Mouse (Mus musculus): ENCODE results near the gene Plgrkt. TPM values are rescaled to one million over a fixed set of nuclear protein-coding genes. Genes with fewer than 3 reads are reported as not detected.

Gene Plgrkt
- polyA plus RNA-seq, 1 experiment from 2014 or later: 71.9 TPM

DNA sequence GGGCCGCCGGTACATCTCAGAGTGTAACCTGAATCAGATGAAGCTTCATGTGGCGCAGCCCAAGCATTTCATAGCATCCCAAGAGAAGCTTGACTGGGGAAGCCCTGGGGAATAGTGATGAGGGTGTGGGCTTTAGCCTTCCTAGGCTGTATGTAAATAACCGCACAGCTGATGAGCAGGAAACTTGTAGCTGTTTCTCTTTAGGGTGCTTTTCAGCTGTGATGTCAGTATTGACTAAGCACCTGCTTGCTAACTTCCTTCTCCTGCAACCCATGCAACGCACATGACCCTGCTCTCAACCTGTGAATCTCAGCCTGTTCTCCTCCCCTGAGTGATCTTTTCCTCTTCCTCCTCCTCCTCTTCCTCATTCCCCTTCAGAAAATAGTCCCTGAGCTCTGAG, 3.1 kb downstream of the Plgrkt start:
- no peak for ATAC-seq
- H3K9ac ChIP-seq (ENCODE audit: low read depth, low read length): no peak overlapping the region
- H3K27me3 ChIP-seq (replicated peaks; ENCODE audit: control insufficient read depth, insufficient read depth, low read length): no peaks in the 10 kb centered on the region
- no peak overlapping the region for H3K4me2 ChIP-seq (ENCODE audit: low read length)
- WGBS: 87% methylated on average over 5 of the region's 5 CpGs
- H3K36me3 ChIP-seq (ENCODE audit: control insufficient read depth, insufficient read depth, low read length): no peaks in the 10 kb centered on the region
- no peaks in the 10 kb centered on the region for H3K9me3 ChIP-seq (ENCODE audit: control insufficient read depth, low read length)
- H3K4me3 ChIP-seq (ENCODE audit: low read length): no peak overlapping the region
- H3K4me1 ChIP-seq (ENCODE audit: control insufficient read depth, insufficient read depth, low read depth, low read length): peaks cover 19% of the 10 kb centered on the region
- no peak overlapping the region for H3K27ac ChIP-seq (ENCODE audit: low read depth, low read length)

DNA sequence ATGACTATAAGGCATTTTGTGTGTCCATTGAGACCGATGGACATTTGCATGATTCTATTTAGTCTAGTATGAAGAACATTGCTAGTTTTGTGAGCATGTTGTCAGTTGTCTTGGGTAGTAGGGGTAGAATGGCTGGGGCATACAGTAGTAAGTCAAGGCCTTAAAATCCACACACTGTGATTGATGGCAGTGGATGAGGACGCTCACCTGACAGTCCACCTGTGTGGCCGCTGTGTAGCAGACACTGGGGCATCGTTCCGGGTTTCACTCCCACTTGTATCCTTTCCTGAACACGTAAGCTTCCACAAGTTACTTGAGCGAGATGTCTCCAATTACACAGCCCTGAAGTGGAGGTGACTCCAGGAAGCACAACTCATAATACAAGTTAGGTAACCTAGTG, 3.6 kb downstream of the Plgrkt start:
- Histone ChIP-seq H3K9me3 (ENCODE audit: control insufficient read depth, low read length) (no peaks in the 10 kb centered on the region), H3K4me1 (ENCODE audit: control insufficient read depth, insufficient read depth, low read depth, low read length) (peaks cover 19% of the 10 kb centered on the region), H3K9ac (ENCODE audit: low read depth, low read length) (no peak overlapping the region), H3K4me3 (ENCODE audit: low read length) (no peak overlapping the region), H3K27me3 (replicated peaks; ENCODE audit: control insufficient read depth, insufficient read depth, low read length) (no peaks in the 10 kb centered on the region), H3K4me2 (ENCODE audit: low read length) (no peak overlapping the region), H3K36me3 (ENCODE audit: control insufficient read depth, insufficient read depth, low read length) (no peaks in the 10 kb centered on the region), H3K27ac (ENCODE audit: low read depth, low read length) (no peak overlapping the region)
- 88% methylated on average over 7 of the region's 7 CpGs for WGBS
- ATAC-seq: no peak

- Histone ChIP-seq H3K27ac (ENCODE audit: low read depth, low read length) (peak overlapping the region; percentile 69), H3K4me3 (ENCODE audit: low read length) (peak overlapping the region; percentile 81), H3K36me3 (ENCODE audit: control insufficient read depth, insufficient read depth, low read length) (no peaks in the 10 kb centered on the region), H3K4me2 (ENCODE audit: low read length) (peak overlapping the region; percentile 71), H3K9me3 (ENCODE audit: control insufficient read depth, low read length) (no peaks in the 10 kb centered on the region), H3K9ac (ENCODE audit: low read depth, low read length) (peak overlapping the region; percentile 91), H3K4me1 (ENCODE audit: control insufficient read depth, insufficient read depth, low read depth, low read length) (peaks cover 16% of the 10 kb centered on the region), H3K27me3 (replicated peaks; ENCODE audit: control insufficient read depth, insufficient read depth, low read length) (no peaks in the 10 kb centered on the region)
- ATAC-seq: peak; percentile 45
- WGBS: 45% methylated on average over 13 of the region's 13 CpGs
Observed at GRCm38 (mm10) chr19:29362173-29362930, 4.8 kb downstream of the Plgrkt start.

DNA sequence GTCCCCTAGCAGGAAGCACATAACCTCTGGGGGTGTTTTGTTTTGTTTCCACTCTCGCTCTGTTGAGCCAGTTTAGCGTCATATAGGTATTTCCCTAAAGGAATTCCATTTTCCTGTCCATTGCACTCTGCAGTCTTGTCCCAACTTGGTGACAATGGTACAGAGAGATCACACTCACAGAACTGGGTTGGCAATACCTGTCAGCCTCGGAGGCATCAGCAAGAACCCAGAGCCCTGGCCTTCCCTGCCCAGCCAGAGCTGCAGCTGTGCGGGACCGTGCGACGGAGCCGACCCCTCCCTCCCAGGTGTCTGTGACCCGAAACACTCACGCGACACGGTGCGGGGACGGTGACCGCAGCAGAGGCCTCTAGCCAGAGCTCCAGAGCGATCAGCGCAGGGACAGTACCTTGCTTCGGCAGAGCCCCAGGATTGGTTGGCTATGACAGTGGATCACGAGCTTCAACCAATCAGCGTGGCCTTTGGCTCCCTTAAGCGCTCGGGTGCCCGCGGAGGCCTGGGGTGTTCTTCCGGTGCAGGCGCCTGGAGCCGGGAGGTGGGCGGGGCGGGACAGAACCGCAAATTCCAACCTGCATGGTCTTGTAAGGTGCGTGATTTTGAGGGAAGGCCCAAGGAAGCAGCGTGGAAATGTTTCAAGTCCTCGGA, 5.6 kb downstream of the Plgrkt start:
- Histone ChIP-seq H3K27me3 (replicated peaks; ENCODE audit: control insufficient read depth, insufficient read depth, low read length) (no peaks in the 10 kb centered on the region), H3K9me3 (ENCODE audit: control insufficient read depth, low read length) (no peaks in the 10 kb centered on the region), H3K4me2 (ENCODE audit: low read length) (peak overlapping the region; percentile 71), H3K4me1 (ENCODE audit: control insufficient read depth, insufficient read depth, low read depth, low read length) (peaks cover 15% of the 10 kb centered on the region), H3K4me3 (ENCODE audit: low read length) (peak overlapping the region; percentile 81), H3K9ac (ENCODE audit: low read depth, low read length) (peak overlapping the region; percentile 91), H3K36me3 (ENCODE audit: control insufficient read depth, insufficient read depth, low read length) (no peaks in the 10 kb centered on the region), H3K27ac (ENCODE audit: low read depth, low read length) (peak overlapping the region; percentile 82)
- 1% methylated on average over 33 of the region's 33 CpGs for WGBS
- ATAC-seq: peak; percentile 100

GRCm38 (mm10) chr19:29360251-29360650, 6.9 kb downstream of the Plgrkt start:
- H3K36me3 ChIP-seq (ENCODE audit: control insufficient read depth, insufficient read depth, low read length): no peaks in the 10 kb centered on the region
- H3K4me2 ChIP-seq (ENCODE audit: low read length): no peak overlapping the region; the same call in 1 of the 2 replicates
- H3K4me3 ChIP-seq (ENCODE audit: low read length): no peak overlapping the region
- H3K9ac ChIP-seq (ENCODE audit: low read depth, low read length): no peak overlapping the region
- 91% methylated on average over 5 of the region's 5 CpGs for WGBS
- H3K27me3 ChIP-seq (replicated peaks; ENCODE audit: control insufficient read depth, insufficient read depth, low read length): no peaks in the 10 kb centered on the region
- no peaks in the 10 kb centered on the region for H3K9me3 ChIP-seq (ENCODE audit: control insufficient read depth, low read length)
- ATAC-seq: no peak
- H3K27ac ChIP-seq (ENCODE audit: low read depth, low read length): no peak overlapping the region
- H3K4me1 ChIP-seq (ENCODE audit: control insufficient read depth, insufficient read depth, low read depth, low read length): peaks cover 18% of the 10 kb centered on the region

- 90% methylated on average over 11 of the region's 11 CpGs for WGBS
- no peak for ATAC-seq
- H3K36me3 ChIP-seq (ENCODE audit: control insufficient read depth, insufficient read depth, low read length): no peaks in the 10 kb centered on the region
Observed at GRCm38 (mm10) chr19:29356281-29356680, 10.9 kb downstream of the Plgrkt start.

GRCm38 (mm10) chr19:29354895-29355877, 12.0 kb downstream of the Plgrkt start:
- Histone ChIP-seq H3K9ac (ENCODE audit: low read depth, low read length) (no peak overlapping the region), H3K4me3 (ENCODE audit: low read length) (peak overlapping the region; percentile 27), H3K9me3 (ENCODE audit: control insufficient read depth, low read length) (no peaks in the 10 kb centered on the region), H3K27me3 (replicated peaks; ENCODE audit: control insufficient read depth, insufficient read depth, low read length) (no peaks in the 10 kb centered on the region), H3K27ac (ENCODE audit: low read depth, low read length) (peak overlapping the region; percentile 26; the same call in 1 of the 2 replicates), H3K4me1 (ENCODE audit: control insufficient read depth, insufficient read depth, low read depth, low read length) (peaks cover 3% of the 10 kb centered on the region), H3K4me2 (ENCODE audit: low read length) (peak overlapping the region; percentile 55), H3K36me3 (ENCODE audit: control insufficient read depth, insufficient read depth, low read length) (no peaks in the 10 kb centered on the region)
- 4% methylated on average over 20 of the region's 20 CpGs for WGBS
- peak; percentile 71 for ATAC-seq

More at GRCm38 (mm10) chr19:29356281-29356680, 10.9 kb downstream of the Plgrkt start:
- Histone ChIP-seq H3K9me3 (ENCODE audit: control insufficient read depth, low read length) (no peaks in the 10 kb centered on the region), H3K27me3 (replicated peaks; ENCODE audit: control insufficient read depth, insufficient read depth, low read length) (no peaks in the 10 kb centered on the region), H3K4me1 (ENCODE audit: control insufficient read depth, insufficient read depth, low read depth, low read length) (peaks cover 11% of the 10 kb centered on the region), H3K9ac (ENCODE audit: low read depth, low read length) (no peak overlapping the region), H3K27ac (ENCODE audit: low read depth, low read length) (no peak overlapping the region), H3K4me2 (ENCODE audit: low read length) (no peak overlapping the region), H3K4me3 (ENCODE audit: low read length) (no peak overlapping the region)

DNA sequence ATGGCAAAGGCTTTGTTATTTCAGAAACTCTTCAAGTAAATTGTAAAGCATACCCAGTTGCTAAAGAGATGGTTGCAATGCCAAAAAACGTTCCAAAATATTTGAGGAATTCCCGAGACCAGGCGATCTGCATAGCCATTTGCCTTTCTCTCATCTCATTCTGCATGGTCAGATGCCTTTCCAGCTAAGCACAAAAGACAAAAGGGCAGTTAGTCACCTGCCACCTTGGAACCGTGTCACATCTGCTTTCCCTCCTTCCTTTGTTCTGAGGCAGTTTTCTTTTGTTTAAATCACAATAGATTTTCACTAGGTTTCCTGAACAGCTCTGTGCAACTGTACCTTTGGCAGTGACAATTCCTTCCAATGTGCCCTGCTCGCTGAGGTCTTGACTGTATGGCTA, 16.2 kb downstream of the Plgrkt start:
- H3K27ac ChIP-seq (ENCODE audit: low read depth, low read length): no peak overlapping the region
- 0 out of 2 replicates have a peak, but pooled peaks cover 3% of the 10 kb centered on the region for H3K36me3 ChIP-seq (ENCODE audit: control insufficient read depth, insufficient read depth, low read length)
- H3K9ac ChIP-seq (ENCODE audit: low read depth, low read length): no peak overlapping the region
- H3K4me2 ChIP-seq (ENCODE audit: low read length): no peak overlapping the region
- no peak overlapping the region for H3K4me3 ChIP-seq (ENCODE audit: low read length)
- no peaks in the 10 kb centered on the region for H3K27me3 ChIP-seq (replicated peaks; ENCODE audit: control insufficient read depth, insufficient read depth, low read length)
- ATAC-seq: no peak
- peaks cover 3% of the 10 kb centered on the region; the same call in 1 of the 2 replicates for H3K4me1 ChIP-seq (ENCODE audit: control insufficient read depth, insufficient read depth, low read depth, low read length)
- 15% methylated on average over 5 of the region's 5 CpGs for WGBS
- H3K9me3 ChIP-seq (ENCODE audit: control insufficient read depth, low read length): no peaks in the 10 kb centered on the region

Measured in hindbrain, embryonic 16.5 days (tissue).